Mouse (Mus musculus) stomach, embryonic 15.5 days (tissue): ENCODE results near the gene Angptl8. TPM values are rescaled to one million over a fixed set of nuclear protein-coding genes. Genes with fewer than 3 reads are reported as not detected.
A peak's percentile ranks its signal among the peaks of the same experiment; 100 is the strongest.

ENCODE experiments used
- ATAC-seq: fragments of 200-750 bp; cut with Nextera tagmentation; 2 replicates; pipeline ENCODE4 v1.8.0; 2017; ENCODE audit warnings: low read depth, moderate number of reproducible peaks, moderate TSS enrichment; ENCODE audit not compliant: insufficient read depth, low FRiP score
- H3K27ac ChIP-seq: fragments of 300-500 bp; sonication (generic); 2 replicates; pipeline ENCODE4 v1.5.1; 2015; ENCODE audit warnings: mild to moderate bottlenecking, inconsistent platforms
- H3K27me3 ChIP-seq: fragments of 300-500 bp; sonication (generic); replicated peaks from 2 replicates; pipeline ENCODE4 v1.6.1; 2015; ENCODE audit warnings: inconsistent platforms
- H3K36me3 ChIP-seq: fragments of 300-500 bp; sonication (generic); 2 replicates; pipeline ENCODE4 v1.6.1; 2015; ENCODE audit warnings: inconsistent platforms
- H3K4me1 ChIP-seq: fragments of 300-500 bp; sonication (generic); 2 replicates; pipeline ENCODE4 v1.6.1; 2015; ENCODE audit warnings: inconsistent platforms
- H3K4me2 ChIP-seq: fragments of 300-500 bp; sonication (generic); 2 replicates; pipeline ENCODE4 v1.6.1; 2015; ENCODE audit warnings: mild to moderate bottlenecking, inconsistent platforms
- H3K4me3 ChIP-seq: fragments of 300-500 bp; sonication (generic); replicated peaks from 2 replicates; pipeline ENCODE4 v1.5.1; 2015; ENCODE audit warnings: inconsistent platforms
- H3K9ac ChIP-seq: fragments of 300-500 bp; sonication (generic); 2 replicates; pipeline ENCODE4 v1.6.1; 2015; ENCODE audit warnings: inconsistent platforms
- H3K9me3 ChIP-seq: fragments of 300-500 bp; sonication (generic); 2 replicates; pipeline ENCODE4 v1.6.1; 2016; ENCODE audit warnings: inconsistent platforms
- WGBS: fragments of 180-500 bp; shearing (Covaris S2); methylation state at CpG from one replicate; pipeline ENCODE4 v1.1.7; 2015; 5-methylcytosine and 5-hydroxymethylcytosine counted together
- polyA plus RNA-seq: library from polyadenylated mRNA; unstranded; fragments of >200 nt; fragmentation: Nextera tagmentation; extraction: Ambion mirVana; gene quantifications from 2 replicates; pipeline ENCODE4 v1.2.1, GENCODE M21; 2015

Gene Angptl8
- polyA plus RNA-seq, 1 experiment from 2014 or later, result 8.1 TPM

GRCm38 (mm10) chr9:21796919-21797318 is 38.4 kb upstream of the Angptl8 start:
- Histone ChIP-seq H3K4me3 (peak overlapping the region; percentile 87), H3K27me3 (no peaks in the 10 kb centered on the region), H3K4me1 (peaks cover 45% of the 10 kb centered on the region), H3K9ac (0 out of 2 replicates have a peak overlapping the region, but pooled peaks have one; percentile 8), H3K36me3 (peaks cover 39% of the 10 kb centered on the region), H3K27ac (peak overlapping the region; percentile 96), H3K9me3 (no peaks in the 10 kb centered on the region), H3K4me2 (peak overlapping the region; percentile 74)
- 59% methylated on average over 3 of the region's 3 CpGs for WGBS
- no peak for ATAC-seq

GRCm38 (mm10) chr9:21797921-21798344 is 37.4 kb upstream of the Angptl8 start:
- peak; percentile 67 for ATAC-seq
- H3K9ac ChIP-seq, result peak overlapping the region; percentile 88
- peak overlapping the region; percentile 96 for H3K27ac ChIP-seq
- H3K4me2 ChIP-seq, result peak overlapping the region; percentile 74
- peaks cover 34% of the 10 kb centered on the region for H3K36me3 ChIP-seq
- WGBS, result under 1% methylated on average over 26 of the region's 26 CpGs
- peak overlapping the region; percentile 87 for H3K4me3 ChIP-seq
- H3K27me3 ChIP-seq, result no peaks in the 10 kb centered on the region
- peaks cover 35% of the 10 kb centered on the region for H3K4me1 ChIP-seq
- no peaks in the 10 kb centered on the region for H3K9me3 ChIP-seq

- ATAC-seq, result peak; percentile 73
- Histone ChIP-seq H3K9me3 (no peaks in the 10 kb centered on the region), H3K9ac (peak within 1 kb of the TSS; percentile 88), H3K4me1 (peaks cover 29% of the 10 kb centered on the region), H3K27ac (peak within 1 kb of the TSS; percentile 96), H3K27me3 (no peaks in the 10 kb centered on the region), H3K4me2 (peak within 1 kb of the TSS; percentile 74), H3K36me3 (peaks cover 29% of the 10 kb centered on the region), H3K4me3 (peak within 1 kb of the TSS; percentile 87)
- WGBS, result under 1% methylated on average over 52 of the region's 52 CpGs
These were observed 36.8 kb upstream of the Angptl8 start, which contains the start of gene Kank2 for GRCm38 (mm10) chr9:21798345-21799009. Gene Kank2, minus strand, starts transcription at chr9:21798744.

- peaks cover 32% of the 10 kb centered on the region for H3K4me1 ChIP-seq
- H3K9ac ChIP-seq, result no peak overlapping the region
These were observed 36.3 kb upstream of the Angptl8 start for GRCm38 (mm10) chr9:21799010-21799350.

GRCm38 (mm10) chr9:21801121-21801520 is 34.2 kb upstream of the Angptl8 start:
- whole genome bisulfite sequencing, result 87% methylated on average over 7 of the region's 7 CpGs
- H3K4me3 ChIP-seq, result no peak overlapping the region
- H3K9ac ChIP-seq, result no peak overlapping the region
- no peaks in the 10 kb centered on the region for H3K27me3 ChIP-seq
- no peaks in the 10 kb centered on the region for H3K9me3 ChIP-seq
- H3K4me2 ChIP-seq, result no peak overlapping the region
- peaks cover 9% of the 10 kb centered on the region; the same call in 1 of the 2 replicates for H3K36me3 ChIP-seq
- no peak overlapping the region for H3K27ac ChIP-seq
- no peak for ATAC-seq
- peaks cover 31% of the 10 kb centered on the region for H3K4me1 ChIP-seq

More at GRCm38 (mm10) chr9:21799010-21799350, 36.3 kb upstream of the Angptl8 start:
- peak overlapping the region; percentile 74 for H3K4me2 ChIP-seq
- peaks cover 24% of the 10 kb centered on the region for H3K36me3 ChIP-seq
- peak overlapping the region; percentile 87 for H3K4me3 ChIP-seq
- H3K9me3 ChIP-seq, result no peaks in the 10 kb centered on the region
- no peaks in the 10 kb centered on the region for H3K27me3 ChIP-seq
- ATAC-seq, result no peak
- H3K27ac ChIP-seq, result peak overlapping the region; percentile 96
- WGBS, result 31% methylated on average over 3 of the region's 3 CpGs

GRCm38 (mm10) chr9:21801591-21801990 is 33.7 kb upstream of the Angptl8 start:
- no peaks in the 10 kb centered on the region for H3K9me3 ChIP-seq
- WGBS, result 86% methylated on average over 7 of the region's 7 CpGs

GRCm38 (mm10) chr9:21803986-21804644 is 31.2 kb upstream of the Angptl8 start:
- 29% methylated on average over 13 of the region's 13 CpGs for WGBS
- no peaks in the 10 kb centered on the region for H3K27me3 ChIP-seq
- no peak overlapping the region for H3K9ac ChIP-seq
- H3K36me3 ChIP-seq, result peaks cover 9% of the 10 kb centered on the region; the same call in 1 of the 2 replicates
- no peaks in the 10 kb centered on the region for H3K9me3 ChIP-seq
- peak; percentile 83 for ATAC-seq
- H3K4me1 ChIP-seq, result peaks cover 9% of the 10 kb centered on the region; the same call in 1 of the 2 replicates
- H3K4me2 ChIP-seq, result peak overlapping the region; percentile 24; the same call in 1 of the 2 replicates
- no peak overlapping the region; the same call in 1 of the 2 replicates for H3K4me3 ChIP-seq
- H3K27ac ChIP-seq, result peak overlapping the region; percentile 76

More at GRCm38 (mm10) chr9:21801591-21801990, 33.7 kb upstream of the Angptl8 start:
- Histone ChIP-seq H3K4me2 (no peak overlapping the region), H3K4me3 (no peak overlapping the region), H3K9ac (no peak overlapping the region), H3K4me1 (peaks cover 27% of the 10 kb centered on the region), H3K27ac (no peak overlapping the region), H3K36me3 (peaks cover 9% of the 10 kb centered on the region; the same call in 1 of the 2 replicates), H3K27me3 (no peaks in the 10 kb centered on the region)
- no peak for ATAC-seq

GRCm38 (mm10) chr9:21806363-21806762 is 28.9 kb upstream of the Angptl8 start:
- no peak; the same call in 1 of the 2 replicates for ATAC-seq
- Histone ChIP-seq H3K9me3 (no peaks in the 10 kb centered on the region), H3K4me2 (no peak overlapping the region), H3K27ac (no peak overlapping the region), H3K4me1 (peaks cover 9% of the 10 kb centered on the region; the same call in 1 of the 2 replicates), H3K9ac (no peak overlapping the region), H3K27me3 (no peaks in the 10 kb centered on the region), H3K4me3 (no peak overlapping the region), H3K36me3 (peaks cover 4% of the 10 kb centered on the region; the same call in 1 of the 2 replicates)
- WGBS, result 49% methylated on average over 3 of the region's 3 CpGs

- Histone ChIP-seq H3K27ac (no peak overlapping the region), H3K4me3 (no peak overlapping the region), H3K9ac (no peak overlapping the region), H3K36me3 (peaks cover 3% of the 10 kb centered on the region; the same call in 1 of the 2 replicates), H3K4me2 (no peak overlapping the region), H3K27me3 (no peaks in the 10 kb centered on the region), H3K9me3 (no peaks in the 10 kb centered on the region), H3K4me1 (peaks cover 9% of the 10 kb centered on the region; the same call in 1 of the 2 replicates)
- WGBS, result 75% methylated on average over 11 of the region's 11 CpGs
- no peak for ATAC-seq
These were observed 28.3 kb upstream of the Angptl8 start for GRCm38 (mm10) chr9:21806976-21807375.

DNA sequence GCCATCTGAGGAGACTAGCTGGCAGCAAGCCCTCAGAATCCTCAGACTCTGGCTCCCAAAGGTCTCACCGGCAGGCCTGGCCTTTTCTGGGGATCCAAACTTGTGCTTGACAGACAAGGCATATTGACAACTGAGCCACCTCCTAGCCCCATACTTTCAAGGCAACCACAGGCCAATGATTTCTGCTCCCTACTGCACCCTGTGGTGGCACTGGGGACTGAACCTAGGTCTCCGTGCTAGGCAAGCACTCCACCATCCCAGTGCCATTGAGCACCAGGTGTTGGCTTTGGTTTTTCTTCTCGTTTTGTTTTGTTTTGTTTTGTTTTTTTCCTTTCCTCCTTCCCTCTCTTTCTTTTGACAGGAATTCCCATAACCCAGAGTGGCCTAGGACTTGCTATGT is 26.7 kb upstream of the Angptl8 start:
- no peaks in the 10 kb centered on the region for H3K27me3 ChIP-seq
- H3K36me3 ChIP-seq, result peaks cover 9% of the 10 kb centered on the region; the same call in 1 of the 2 replicates
- peaks cover 9% of the 10 kb centered on the region; the same call in 1 of the 2 replicates for H3K4me1 ChIP-seq
- no peaks in the 10 kb centered on the region for H3K9me3 ChIP-seq
- H3K4me2 ChIP-seq, result no peak overlapping the region
- no peak overlapping the region for H3K4me3 ChIP-seq
- no peak overlapping the region for H3K27ac ChIP-seq
- 60% methylated on average over 3 of the region's 3 CpGs for WGBS
- no peak overlapping the region for H3K9ac ChIP-seq
- ATAC-seq, result no peak

GRCm38 (mm10) chr9:21811170-21811569 is 24.1 kb upstream of the Angptl8 start:
- 88% methylated on average over 5 of the region's 5 CpGs for WGBS
- no peak overlapping the region for H3K9ac ChIP-seq
- H3K4me1 ChIP-seq, result no peaks in the 10 kb centered on the region
- H3K4me3 ChIP-seq, result no peak overlapping the region
- H3K27me3 ChIP-seq, result no peaks in the 10 kb centered on the region
- H3K9me3 ChIP-seq, result no peaks in the 10 kb centered on the region
- no peak overlapping the region for H3K4me2 ChIP-seq
- no peak for ATAC-seq
- H3K36me3 ChIP-seq, result peaks cover 23% of the 10 kb centered on the region
- H3K27ac ChIP-seq, result no peak overlapping the region
